Mouse (Mus musculus) lung, postnatal 0 days (tissue): ENCODE measurements around the gene Fndc11. TPM values are rescaled to one million over a fixed set of nuclear protein-coding genes. Genes with fewer than 3 reads are reported as not detected.

Experiments used
- ATAC-seq: fragments of 200-750 bp; cut with Nextera tagmentation; 2 replicates; pipeline ENCODE4 v1.8.0; 2017; ENCODE audit warnings: moderate library complexity
- DNase-seq: peaks from one replicate; pipeline ENCODE4 v3.0.0-alpha.2; 2016; ENCODE audit warnings: low spot score
- H3K27ac ChIP-seq: fragments of 300-500 bp; sonication (generic); 2 replicates; pipeline ENCODE4 v1.5.1; 2014; ENCODE audit warnings: antibody characterized with exemption, mild to moderate bottlenecking, low read length, mixed read lengths
- H3K27me3 ChIP-seq: fragments of 300-500 bp; sonication (generic); replicated peaks from 2 replicates; pipeline ENCODE4 v1.6.1; 2014; ENCODE audit warnings: low read length, mixed read lengths; ENCODE audit not compliant: insufficient read depth
- H3K36me3 ChIP-seq: fragments of 300-500 bp; sonication (generic); 2 replicates; pipeline ENCODE4 v1.6.1; 2014; ENCODE audit warnings: low read length, mixed read lengths; ENCODE audit not compliant: insufficient read depth
- H3K4me1 ChIP-seq: fragments of 300-500 bp; sonication (generic); 2 replicates; pipeline ENCODE4 v1.6.1; 2014; ENCODE audit warnings: antibody characterized with exemption, low read depth, low read length, mixed read lengths; ENCODE audit not compliant: insufficient read depth
- H3K4me2 ChIP-seq: fragments of 300-500 bp; sonication (generic); replicated peaks from 2 replicates; pipeline ENCODE4 v1.6.1; 2014; ENCODE audit warnings: low read depth, mild to moderate bottlenecking, low read length, moderate library complexity, mixed read lengths
- H3K4me3 ChIP-seq: fragments of 300-500 bp; sonication (generic); 2 replicates; pipeline ENCODE4 v1.5.1; 2014; ENCODE audit warnings: low read depth, low read length
- H3K9ac ChIP-seq: fragments of 300-500 bp; sonication (generic); replicated peaks from 2 replicates; pipeline ENCODE4 v1.6.1; 2014; ENCODE audit warnings: low read depth, mild to moderate bottlenecking
- H3K9me3 ChIP-seq: fragments of 300-500 bp; sonication (generic); 2 replicates; pipeline ENCODE4 v1.6.1; 2016; ENCODE audit warnings: low read length, mixed read lengths
- CTCF ChIP-seq: IDR thresholded peaks from 2 replicates; pipeline ENCODE4 v1.5.1; 2016; ENCODE audit warnings: antibody characterized with exemption, mild to moderate bottlenecking
- EP300 ChIP-seq: IDR thresholded peaks from 2 replicates; pipeline ENCODE4 v1.6.1; 2016; ENCODE audit warnings: antibody characterized with exemption, mild to moderate bottlenecking, control low read depth
- WGBS: fragments of 180-500 bp; shearing (Covaris S2); extraction: QIAGEN DNeasy Blood & Tissue Kit; methylation state at CpG from one replicate; pipeline ENCODE4 v1.1.7; 2014; 5-methylcytosine and 5-hydroxymethylcytosine counted together
- polyA plus RNA-seq: library from polyadenylated mRNA; unstranded; fragments of >200 nt; fragmentation: Nextera tagmentation; extraction: Ambion mirVana; gene quantifications from 2 replicates; pipeline ENCODE4 v1.2.1, GENCODE M21; 2015

Gene Fndc11
- polyA plus RNA-seq, 1 experiment from 2014 or later: 0.91 TPM

DNA sequence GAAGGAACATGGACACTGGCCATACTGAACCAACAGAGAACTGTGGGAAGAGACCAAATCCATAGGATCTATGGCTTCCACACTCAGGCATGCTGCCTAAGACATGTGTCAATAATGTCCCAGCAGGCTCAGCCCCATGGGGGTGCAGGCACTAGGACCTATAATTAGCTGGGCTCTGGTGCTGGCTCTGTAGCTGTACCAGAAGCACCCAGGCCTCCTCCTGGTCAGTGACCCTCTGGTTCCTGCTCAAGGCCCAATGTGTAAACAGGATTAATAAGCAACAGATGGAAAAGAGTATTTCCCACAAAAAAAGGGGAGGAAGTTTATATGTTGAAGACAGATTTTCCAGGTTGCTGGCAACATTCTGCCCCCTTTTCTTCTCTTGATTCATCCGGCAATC is 33.4 kb downstream of the Fndc11 start:
- Histone ChIP-seq H3K4me1 (no peaks in the 10 kb centered on the region), H3K9me3 (no peaks in the 10 kb centered on the region), H3K36me3 (peaks cover 41% of the 10 kb centered on the region), H3K4me3 (no peak overlapping the region), H3K9ac (no peak overlapping the region), H3K27me3 (no peaks in the 10 kb centered on the region), H3K4me2 (no peak overlapping the region), H3K27ac (no peak overlapping the region)
- WGBS: 91% methylated on average over 1 of the region's 1 CpGs
- no peak for ATAC-seq
- no peak for DNase-seq
- TF ChIP-seq CTCF (no peak), EP300 (no peak)

DNA sequence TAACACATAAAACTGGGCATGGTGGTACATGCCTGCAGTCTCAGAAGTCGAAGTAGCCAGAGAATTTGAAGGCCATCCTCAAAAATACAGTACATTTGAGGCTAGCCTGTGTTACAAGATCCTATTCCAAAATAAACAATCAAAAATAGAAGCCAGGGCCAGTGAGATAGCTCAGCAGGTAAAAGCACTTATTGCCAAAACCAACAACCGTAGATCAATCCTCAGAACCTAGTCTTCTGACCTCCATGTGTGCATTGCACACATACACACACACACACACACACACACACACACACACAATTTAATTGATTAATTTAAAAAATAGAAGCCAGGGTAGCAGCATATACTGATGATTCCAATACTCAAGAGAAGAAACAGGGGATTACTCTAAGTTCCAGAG is 47.0 kb downstream of the Fndc11 start:
- no peaks in the 10 kb centered on the region for H3K9me3 ChIP-seq
- 95% methylated on average over 2 of the region's 2 CpGs for WGBS
- H3K4me2 ChIP-seq: no peak overlapping the region
- no peaks in the 10 kb centered on the region for H3K4me1 ChIP-seq
- peaks cover 28% of the 10 kb centered on the region for H3K36me3 ChIP-seq
- no peak overlapping the region for H3K27ac ChIP-seq
- H3K9ac ChIP-seq: no peak overlapping the region
- no peak overlapping the region for H3K4me3 ChIP-seq
- no peaks in the 10 kb centered on the region for H3K27me3 ChIP-seq
- TF ChIP-seq EP300: no peak
- TF ChIP-seq CTCF: no peak
- ATAC-seq: no peak
- DNase-seq: no peak

DNA sequence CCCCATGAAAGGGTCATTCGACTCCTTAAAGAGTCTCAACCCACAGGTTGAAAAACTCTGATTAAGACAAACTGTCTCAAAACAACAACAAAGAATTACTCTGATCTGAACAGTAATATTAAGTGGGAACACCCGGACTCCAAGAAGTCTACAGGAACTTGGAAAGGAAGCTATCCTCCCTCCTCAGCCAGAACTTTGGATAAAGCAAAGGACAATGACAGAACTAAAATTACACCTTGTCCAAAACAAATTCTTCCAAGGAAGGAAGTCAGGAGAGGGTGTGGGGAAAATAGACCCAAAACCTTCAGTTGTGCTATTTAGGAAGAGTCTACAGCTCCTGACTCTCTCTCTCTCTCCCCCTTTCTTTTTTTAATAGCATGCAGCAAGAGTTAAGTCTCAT is 52.3 kb downstream of the Fndc11 start:
- Histone ChIP-seq H3K9me3 (no peaks in the 10 kb centered on the region), H3K4me2 (no peak overlapping the region), H3K27ac (no peak overlapping the region), H3K36me3 (no peaks in the 10 kb centered on the region), H3K4me1 (no peaks in the 10 kb centered on the region), H3K4me3 (no peak overlapping the region), H3K27me3 (no peaks in the 10 kb centered on the region), H3K9ac (no peak overlapping the region)
- 66% methylated on average over 2 of the region's 2 CpGs for WGBS
- no peak for ATAC-seq
- TF ChIP-seq CTCF: no peak
- TF ChIP-seq EP300: peak; percentile 73
- no peak for DNase-seq

Other genes starting within 250 kb of the Fndc11 start
- gene Col20a1, start 233.5 kb upstream of the Fndc11 start, polyA plus RNA-seq: 0.20 and 0.30 TPM in 2 replicates
- 0.04 and 0.15 TPM in 2 replicates for gene Chrna4, start 176.5 kb upstream of the Fndc11 start, polyA plus RNA-seq
- 0.04 TPM in 1 of 2 replicates, not detected in the other for gene Kcnq2, start 84.7 kb upstream of the Fndc11 start, polyA plus RNA-seq
- 0.14 and 0.20 TPM in 2 replicates for gene Eef1a2, start 63.0 kb upstream of the Fndc11 start, polyA plus RNA-seq
- gene Ppdpf, start 32.8 kb upstream of the Fndc11 start, polyA plus RNA-seq: 261 and 262 TPM in 2 replicates
- gene Ptk6, start 17.2 kb upstream of the Fndc11 start, polyA plus RNA-seq: 0.23 and 0.25 TPM in 2 replicates
- gene Srms, start 6.8 kb upstream of the Fndc11 start, polyA plus RNA-seq: 2.5 and 2.6 TPM in 2 replicates
- 3.1 and 3.5 TPM in 2 replicates for gene Helz2, start 22.0 kb downstream of the Fndc11 start, polyA plus RNA-seq
- 7.6 and 7.8 TPM in 2 replicates for gene Gmeb2, start 68.0 kb downstream of the Fndc11 start, polyA plus RNA-seq
- gene Stmn3, start 94.5 kb downstream of the Fndc11 start, polyA plus RNA-seq: 0.51 and 0.95 TPM in 2 replicates
- gene Rtel1, start 99.7 kb downstream of the Fndc11 start, polyA plus RNA-seq: 8.0 and 10.4 TPM in 2 replicates
- gene Zgpat, start 144.9 kb downstream of the Fndc11 start, polyA plus RNA-seq: 22.9 and 26.8 TPM in 2 replicates
- 46.5 and 46.6 TPM in 2 replicates for gene Arfrp1, start 145.4 kb downstream of the Fndc11 start, polyA plus RNA-seq
- 12.2 and 13.5 TPM in 2 replicates for gene Lime1, start 160.1 kb downstream of the Fndc11 start, polyA plus RNA-seq
- gene Zbtb46, start 239.4 kb downstream of the Fndc11 start, polyA plus RNA-seq: 11.2 and 14.8 TPM in 2 replicates